Mouse (Mus musculus): ENCODE results near the gene Zfp692.

- TF ChIP-seq CTCF (IDR thresholded peaks at IDR 0.05; ENCODE audit: low read depth, low read length) = no peak
- no peak for TF ChIP-seq GATA1 (IDR thresholded peaks at IDR 0.05; ENCODE audit: borderline replicate concordance, low read length)
Measured at GRCm38 (mm10) chr11:58330276-58331148, 23.6 kb downstream of the Zfp692 start, which contains the start of the genes Zfp672 and Sh3bp5l.

Measured in G1E (cell line).